Mouse (Mus musculus): Measurements from ENCODE around the gene Gm11549. TPM values are rescaled to one million over a fixed set of nuclear protein-coding genes. Genes with fewer than 3 reads are reported as not detected.

Gene Gm11549
- polyA plus RNA-seq, 1 experiment from 2014 or later, result 0.07 TPM

DNA sequence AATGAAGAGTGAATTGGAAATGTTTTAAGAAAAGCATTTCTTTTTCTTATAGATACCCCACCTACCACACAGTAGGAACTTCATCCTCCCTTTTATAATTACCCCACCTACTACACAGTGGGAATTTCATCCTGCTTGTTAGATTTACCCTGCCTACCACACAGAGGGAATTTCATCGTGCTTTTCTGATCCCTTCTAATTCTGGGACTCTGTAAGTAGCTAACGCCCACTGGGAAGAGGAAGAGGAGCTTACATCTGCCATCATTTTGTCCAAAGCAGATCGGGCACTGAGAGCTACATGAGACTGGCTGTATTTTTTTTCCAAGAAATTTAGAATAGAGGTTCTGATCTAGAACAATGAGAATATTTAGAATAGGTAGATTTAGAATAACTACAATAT lies 23.3 kb upstream of the Gm11549 start:
- Histone ChIP-seq H3K9me3 (ENCODE audit: control insufficient read depth, low read length) (no peaks in the 10 kb centered on the region), H3K4me1 (ENCODE audit: control insufficient read depth, insufficient read depth, low read length) (no peaks in the 10 kb centered on the region), H3K4me2 (ENCODE audit: low read depth, low read length) (no peak overlapping the region), H3K27me3 (ENCODE audit: control insufficient read depth, insufficient read depth, low read length) (no peaks in the 10 kb centered on the region), H3K4me3 (ENCODE audit: low read depth, low read length) (no peak overlapping the region), H3K36me3 (ENCODE audit: control insufficient read depth, insufficient read depth, low read length) (no peaks in the 10 kb centered on the region), H3K27ac (ENCODE audit: low read depth, low read length) (no peak overlapping the region), H3K9ac (replicated peaks; ENCODE audit: low read depth, low read length) (no peak overlapping the region)
- WGBS, result 79% methylated on average over 3 of the region's 3 CpGs
- no peak for ATAC-seq (ENCODE audit: low read depth)

DNA sequence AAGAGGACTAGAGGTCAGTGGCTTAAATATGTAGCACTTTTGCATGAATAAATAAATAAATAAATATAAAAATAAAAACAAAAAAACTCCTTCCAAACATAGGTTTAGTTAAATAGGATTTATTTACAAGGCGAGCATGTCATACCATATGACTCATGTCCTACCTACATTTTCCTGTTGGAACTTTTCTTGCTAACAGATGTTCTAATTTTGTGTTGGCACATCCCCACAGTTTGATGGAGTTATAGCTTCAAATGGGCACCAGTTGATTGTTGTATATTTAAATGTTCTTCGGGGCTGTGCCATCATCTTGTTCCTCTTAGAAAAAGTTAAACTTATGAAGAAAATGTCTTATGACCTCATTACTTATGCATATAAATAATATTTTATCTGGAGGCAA lies 19.8 kb upstream of the Gm11549 start:
- 95% methylated on average over 2 of the region's 2 CpGs for WGBS
- ATAC-seq (ENCODE audit: low read depth), result no peak

DNA sequence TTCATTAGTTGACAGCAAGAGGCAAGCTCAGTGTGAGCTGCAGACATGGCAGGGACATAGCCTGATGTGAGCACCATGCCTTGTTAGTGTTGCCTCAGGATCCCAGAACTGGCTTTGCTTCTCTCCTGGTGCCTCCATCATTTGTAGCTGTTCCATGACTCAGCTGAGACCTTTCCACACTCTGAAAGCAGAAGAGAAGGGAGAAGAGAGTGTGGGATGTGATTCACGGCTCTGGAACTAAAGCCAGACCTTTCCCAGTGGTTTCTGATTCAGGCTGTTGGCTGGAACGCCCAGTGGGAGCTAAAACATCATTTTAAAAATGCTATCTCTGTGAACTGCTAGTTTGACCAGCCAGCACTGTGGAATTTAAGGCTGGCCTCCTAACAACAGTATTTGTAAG lies 19.1 kb upstream of the Gm11549 start:
- H3K4me1 ChIP-seq (ENCODE audit: control insufficient read depth, insufficient read depth, low read length), result no peaks in the 10 kb centered on the region
- no peak overlapping the region for H3K4me3 ChIP-seq (ENCODE audit: low read depth, low read length)
- H3K27me3 ChIP-seq (ENCODE audit: control insufficient read depth, insufficient read depth, low read length), result no peaks in the 10 kb centered on the region
- no peak overlapping the region for H3K4me2 ChIP-seq (ENCODE audit: low read depth, low read length)
- 76% methylated on average over 2 of the region's 2 CpGs for WGBS
- no peak overlapping the region for H3K9ac ChIP-seq (replicated peaks; ENCODE audit: low read depth, low read length)
- no peak for ATAC-seq (ENCODE audit: low read depth)
- H3K27ac ChIP-seq (ENCODE audit: low read depth, low read length), result no peak overlapping the region
- no peaks in the 10 kb centered on the region for H3K9me3 ChIP-seq (ENCODE audit: control insufficient read depth, low read length)
- no peaks in the 10 kb centered on the region for H3K36me3 ChIP-seq (ENCODE audit: control insufficient read depth, insufficient read depth, low read length)

More for the DNA sequence above, 19.8 kb upstream of the Gm11549 start:
- Histone ChIP-seq H3K4me3 (ENCODE audit: low read depth, low read length) (no peak overlapping the region), H3K27ac (ENCODE audit: low read depth, low read length) (no peak overlapping the region), H3K27me3 (ENCODE audit: control insufficient read depth, insufficient read depth, low read length) (no peaks in the 10 kb centered on the region), H3K4me1 (ENCODE audit: control insufficient read depth, insufficient read depth, low read length) (no peaks in the 10 kb centered on the region), H3K36me3 (ENCODE audit: control insufficient read depth, insufficient read depth, low read length) (no peaks in the 10 kb centered on the region), H3K4me2 (ENCODE audit: low read depth, low read length) (no peak overlapping the region), H3K9me3 (ENCODE audit: control insufficient read depth, low read length) (no peaks in the 10 kb centered on the region), H3K9ac (replicated peaks; ENCODE audit: low read depth, low read length) (no peak overlapping the region)

DNA sequence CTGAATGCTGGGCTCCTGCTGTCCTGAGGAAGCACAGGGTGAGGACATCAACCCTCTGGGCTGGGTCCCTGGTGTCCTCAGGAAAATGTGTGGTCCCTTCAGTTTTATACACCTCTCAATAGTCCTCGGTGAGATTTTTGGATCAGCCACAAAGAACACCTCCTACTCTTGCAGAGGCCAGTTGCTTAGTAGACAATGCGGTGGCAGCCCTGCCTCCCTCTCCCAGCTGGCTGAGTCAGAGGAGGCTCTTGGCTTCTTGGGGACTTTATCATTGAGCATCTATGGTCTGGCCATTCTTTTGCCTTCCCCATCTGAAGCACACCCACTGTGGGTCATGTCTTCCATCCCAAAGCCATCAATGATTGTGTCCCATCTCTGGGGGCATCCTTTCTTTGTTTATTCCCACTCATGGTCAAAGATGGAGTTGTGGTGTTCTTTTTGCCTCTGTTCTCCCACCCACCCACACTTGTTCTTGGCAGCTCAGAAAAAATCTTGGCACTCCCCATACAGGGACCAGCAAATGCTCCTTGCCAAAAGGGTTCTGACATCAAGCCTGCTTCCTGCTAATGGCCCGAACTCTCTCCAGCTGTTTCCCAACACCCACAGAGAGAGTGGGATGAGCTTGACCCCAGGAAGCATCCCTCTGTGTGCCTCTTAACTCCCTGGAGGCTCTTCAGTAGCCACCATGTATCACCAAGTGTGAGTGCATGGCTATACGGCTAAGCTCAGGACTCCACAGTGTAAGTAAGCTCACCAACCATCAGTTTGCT lies 16.3 kb upstream of the Gm11549 start:
- no peak for ATAC-seq (ENCODE audit: low read depth)
- no peaks in the 10 kb centered on the region for H3K36me3 ChIP-seq (ENCODE audit: control insufficient read depth, insufficient read depth, low read length)
- 92% methylated on average over 4 of the region's 4 CpGs for WGBS
- no peaks in the 10 kb centered on the region for H3K27me3 ChIP-seq (ENCODE audit: control insufficient read depth, insufficient read depth, low read length)
- H3K9me3 ChIP-seq (ENCODE audit: control insufficient read depth, low read length), result no peaks in the 10 kb centered on the region
- no peaks in the 10 kb centered on the region for H3K4me1 ChIP-seq (ENCODE audit: control insufficient read depth, insufficient read depth, low read length)
- H3K9ac ChIP-seq (replicated peaks; ENCODE audit: low read depth, low read length), result no peak overlapping the region
- H3K4me3 ChIP-seq (ENCODE audit: low read depth, low read length), result no peak overlapping the region
- H3K27ac ChIP-seq (ENCODE audit: low read depth, low read length), result no peak overlapping the region
- H3K4me2 ChIP-seq (ENCODE audit: low read depth, low read length), result no peak overlapping the region

DNA sequence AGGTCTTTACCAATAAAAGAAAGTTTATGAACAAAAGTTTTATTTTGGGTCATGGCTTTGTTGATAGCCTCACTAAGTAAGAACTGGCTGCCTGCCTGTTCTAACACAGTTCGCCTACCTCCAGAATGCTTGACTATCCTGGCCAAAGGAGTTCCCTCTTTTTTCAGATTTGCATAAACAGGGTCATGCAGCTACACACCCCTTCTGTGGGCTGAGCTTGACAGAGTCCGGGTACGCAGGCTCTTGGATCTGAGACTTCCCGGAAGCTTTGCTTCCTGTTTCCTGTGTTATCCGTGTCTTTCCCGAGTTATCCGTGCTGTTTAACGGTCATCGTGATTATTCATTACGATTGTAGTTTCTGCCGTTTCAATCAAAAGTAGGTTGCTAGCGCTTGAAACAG lies 14.4 kb upstream of the Gm11549 start:
- H3K27me3 ChIP-seq (ENCODE audit: control insufficient read depth, insufficient read depth, low read length), result no peaks in the 10 kb centered on the region
- H3K27ac ChIP-seq (ENCODE audit: low read depth, low read length), result no peak overlapping the region
- H3K4me3 ChIP-seq (ENCODE audit: low read depth, low read length), result no peak overlapping the region
- H3K36me3 ChIP-seq (ENCODE audit: control insufficient read depth, insufficient read depth, low read length), result no peaks in the 10 kb centered on the region
- no peaks in the 10 kb centered on the region for H3K9me3 ChIP-seq (ENCODE audit: control insufficient read depth, low read length)
- H3K9ac ChIP-seq (replicated peaks; ENCODE audit: low read depth, low read length), result no peak overlapping the region
- ATAC-seq (ENCODE audit: low read depth), result no peak
- 89% methylated on average over 12 of the region's 12 CpGs for WGBS
- H3K4me1 ChIP-seq (ENCODE audit: control insufficient read depth, insufficient read depth, low read length), result no peaks in the 10 kb centered on the region
- no peak overlapping the region for H3K4me2 ChIP-seq (ENCODE audit: low read depth, low read length)

DNA sequence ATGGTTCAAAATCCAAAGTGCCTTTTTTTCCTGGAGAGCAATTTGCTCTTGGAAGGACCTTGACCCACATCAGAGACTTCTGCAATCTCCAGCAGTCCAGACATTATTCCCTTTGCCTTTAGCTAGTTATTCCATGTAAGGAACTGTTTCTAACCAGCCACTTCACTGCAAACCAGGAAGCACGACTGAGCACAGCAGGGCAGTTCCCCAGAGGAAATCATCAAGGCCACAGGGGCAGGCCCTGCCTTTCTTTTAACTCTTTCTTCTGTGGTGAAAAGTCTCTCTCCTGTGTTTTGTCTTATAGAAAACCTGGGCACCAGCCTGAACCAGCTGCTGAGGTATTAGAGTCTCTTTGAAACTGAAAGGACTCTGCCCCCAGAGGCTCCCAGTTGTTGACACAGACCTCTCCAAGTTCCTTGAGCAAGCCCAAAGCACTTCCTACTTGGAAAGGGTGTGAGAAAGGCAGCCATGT lies 11.6 kb upstream of the Gm11549 start:
- 7% methylated on average over 1 of the region's 1 CpGs for WGBS
- Histone ChIP-seq H3K9me3 (ENCODE audit: control insufficient read depth, low read length) (no peaks in the 10 kb centered on the region), H3K27me3 (ENCODE audit: control insufficient read depth, insufficient read depth, low read length) (no peaks in the 10 kb centered on the region), H3K4me3 (ENCODE audit: low read depth, low read length) (no peak overlapping the region), H3K27ac (ENCODE audit: low read depth, low read length) (no peak overlapping the region), H3K4me1 (ENCODE audit: control insufficient read depth, insufficient read depth, low read length) (no peaks in the 10 kb centered on the region), H3K36me3 (ENCODE audit: control insufficient read depth, insufficient read depth, low read length) (no peaks in the 10 kb centered on the region), H3K9ac (replicated peaks; ENCODE audit: low read depth, low read length) (no peak overlapping the region), H3K4me2 (ENCODE audit: low read depth, low read length) (no peak overlapping the region)
- no peak for ATAC-seq (ENCODE audit: low read depth)

DNA sequence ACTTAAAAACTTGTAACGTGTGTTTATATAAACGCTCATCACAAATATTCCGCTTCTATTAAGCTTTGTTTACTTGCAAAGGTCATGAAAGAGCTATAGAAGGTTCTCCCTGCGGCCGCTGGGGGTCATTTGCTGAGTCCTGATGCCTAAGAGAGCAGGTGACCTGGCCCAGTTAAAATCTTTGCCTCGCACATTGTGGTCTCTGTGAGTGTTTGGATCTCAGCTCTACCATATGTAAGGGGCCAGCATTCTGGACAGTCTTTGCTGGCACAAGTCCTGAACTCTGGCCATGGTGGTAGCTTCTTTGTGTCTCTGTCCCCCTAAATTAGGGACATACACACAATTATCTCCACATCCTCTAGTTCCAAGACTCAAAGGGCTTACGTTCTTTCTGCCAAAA lies 11.1 kb upstream of the Gm11549 start:
- no peak overlapping the region for H3K9ac ChIP-seq (replicated peaks; ENCODE audit: low read depth, low read length)
- ATAC-seq (ENCODE audit: low read depth), result no peak
- H3K4me2 ChIP-seq (ENCODE audit: low read depth, low read length), result no peak overlapping the region
- no peaks in the 10 kb centered on the region for H3K36me3 ChIP-seq (ENCODE audit: control insufficient read depth, insufficient read depth, low read length)
- no peaks in the 10 kb centered on the region for H3K27me3 ChIP-seq (ENCODE audit: control insufficient read depth, insufficient read depth, low read length)
- no peak overlapping the region for H3K4me3 ChIP-seq (ENCODE audit: low read depth, low read length)
- H3K27ac ChIP-seq (ENCODE audit: low read depth, low read length), result no peak overlapping the region
- WGBS, result 56% methylated on average over 7 of the region's 7 CpGs
- no peaks in the 10 kb centered on the region for H3K9me3 ChIP-seq (ENCODE audit: control insufficient read depth, low read length)
- H3K4me1 ChIP-seq (ENCODE audit: control insufficient read depth, insufficient read depth, low read length), result no peaks in the 10 kb centered on the region

DNA sequence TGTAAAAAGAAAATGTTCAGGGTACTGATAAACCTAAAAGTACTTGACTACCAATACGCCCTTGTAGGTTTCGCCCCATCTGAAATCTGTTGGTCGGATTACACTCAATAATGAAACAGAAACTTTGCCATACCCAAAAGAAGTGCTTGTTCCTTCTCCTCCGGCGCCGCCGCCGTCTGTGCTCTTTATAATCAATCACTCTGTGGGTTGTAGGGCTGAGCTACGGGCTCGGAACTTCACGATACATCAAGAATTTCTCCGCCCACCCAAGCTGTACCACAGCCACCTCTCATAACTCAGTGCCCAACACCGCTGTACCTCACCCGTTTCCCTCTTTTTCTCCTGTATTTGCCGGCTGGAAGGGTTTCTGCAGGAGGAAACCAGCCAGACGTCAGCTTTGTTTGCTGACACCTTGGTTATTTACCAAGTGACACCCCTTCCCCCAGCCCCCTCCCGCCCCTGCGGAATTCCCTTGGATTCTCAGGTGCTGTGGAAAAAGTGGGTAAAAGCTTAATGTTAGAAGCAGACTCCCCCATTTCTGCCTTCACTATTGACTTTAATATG lies 10.4 kb upstream of the Gm11549 start:
- peak overlapping the region; percentile 32; the same call in 1 of the 2 replicates for H3K4me2 ChIP-seq (ENCODE audit: low read depth, low read length)
- no peaks in the 10 kb centered on the region for H3K4me1 ChIP-seq (ENCODE audit: control insufficient read depth, insufficient read depth, low read length)
- no peaks in the 10 kb centered on the region for H3K36me3 ChIP-seq (ENCODE audit: control insufficient read depth, insufficient read depth, low read length)
- WGBS, result 8% methylated on average over 18 of the region's 18 CpGs
- no peak for ATAC-seq (ENCODE audit: low read depth)
- H3K27me3 ChIP-seq (ENCODE audit: control insufficient read depth, insufficient read depth, low read length), result no peaks in the 10 kb centered on the region
- H3K27ac ChIP-seq (ENCODE audit: low read depth, low read length), result no peak overlapping the region
- H3K9ac ChIP-seq (replicated peaks; ENCODE audit: low read depth, low read length), result no peak overlapping the region
- peak overlapping the region; percentile 11; the same call in 1 of the 2 replicates for H3K4me3 ChIP-seq (ENCODE audit: low read depth, low read length)
- H3K9me3 ChIP-seq (ENCODE audit: control insufficient read depth, low read length), result no peaks in the 10 kb centered on the region

DNA sequence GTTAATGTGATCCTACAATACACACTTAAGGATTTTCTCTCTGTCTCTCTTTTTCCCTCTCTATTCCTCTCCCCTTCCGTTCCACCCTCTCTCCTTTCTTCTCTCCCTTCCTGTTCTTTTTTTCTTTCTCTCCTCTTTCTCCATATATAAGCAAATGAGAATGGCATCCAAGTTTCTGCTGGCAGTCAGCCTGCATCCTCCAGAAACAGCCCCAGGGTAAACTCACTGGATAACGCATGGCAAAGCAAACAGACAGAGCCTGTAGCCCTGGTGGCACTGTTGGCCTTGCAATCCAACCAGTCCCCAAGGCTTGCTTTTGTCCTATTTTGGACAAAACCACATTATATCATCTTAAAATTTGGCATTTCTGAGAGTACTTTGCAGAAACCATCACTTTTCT lies 9.6 kb upstream of the Gm11549 start:
- no peaks in the 10 kb centered on the region for H3K4me1 ChIP-seq (ENCODE audit: control insufficient read depth, insufficient read depth, low read length)
- no peak for ATAC-seq (ENCODE audit: low read depth)
- no peaks in the 10 kb centered on the region for H3K9me3 ChIP-seq (ENCODE audit: control insufficient read depth, low read length)
- 43% methylated on average over 2 of the region's 2 CpGs for WGBS
- H3K4me2 ChIP-seq (ENCODE audit: low read depth, low read length), result no peak overlapping the region
- H3K36me3 ChIP-seq (ENCODE audit: control insufficient read depth, insufficient read depth, low read length), result no peaks in the 10 kb centered on the region
- H3K27ac ChIP-seq (ENCODE audit: low read depth, low read length), result no peak overlapping the region
- H3K4me3 ChIP-seq (ENCODE audit: low read depth, low read length), result no peak overlapping the region
- H3K9ac ChIP-seq (replicated peaks; ENCODE audit: low read depth, low read length), result no peak overlapping the region
- H3K27me3 ChIP-seq (ENCODE audit: control insufficient read depth, insufficient read depth, low read length), result no peaks in the 10 kb centered on the region
